Mouse (Mus musculus): Measurements from ENCODE around the gene Lpar1.
A peak's percentile ranks its signal among the peaks of the same experiment; 100 is the strongest.

DNA sequence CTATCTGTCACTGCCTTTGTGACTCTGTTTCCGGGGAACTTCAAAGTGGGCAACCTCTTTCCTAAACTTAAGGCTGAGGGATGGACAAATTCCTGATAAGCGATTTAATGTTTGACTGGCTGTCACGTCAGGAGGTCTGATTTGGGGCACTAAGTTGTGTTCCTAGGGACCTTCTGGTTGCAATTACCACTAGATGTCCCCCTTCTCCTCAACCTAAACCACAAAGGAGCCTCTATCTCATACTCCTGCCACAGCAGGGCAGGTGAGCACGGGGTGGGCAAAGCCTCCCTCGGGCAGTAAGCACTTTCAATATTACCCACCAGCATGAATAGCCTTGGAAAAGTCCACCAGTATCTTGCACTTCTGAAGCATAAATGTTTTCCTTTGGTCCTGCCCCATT is 134.5 kb downstream of the Lpar1 start:
- TF ChIP-seq EP300 (optimal IDR thresholded peaks at IDR 0.05) (no peak), CTCF (IDR thresholded peaks at IDR 0.05; ENCODE audit: low read depth) (peak; percentile 68)
